Mouse (Mus musculus) fat pad, adult 2 months (tissue): ENCODE measurements around the gene Col1a1.
A peak's percentile ranks its signal among the peaks of the same experiment; 100 is the strongest.
"Not testable (repeated sequence)": the region's sequence is repeated elsewhere in the genome, so short reads cannot be mapped to it uniquely, and the experiment has no call there.

Source experiments
- DNase-seq: peaks from one replicate; pipeline ENCODE4 v3.0.0-alpha.2; 2011; ENCODE audit warnings: low read depth, low spot score; ENCODE audit errors: extremely low read depth

Col1a1 gene

DNA sequence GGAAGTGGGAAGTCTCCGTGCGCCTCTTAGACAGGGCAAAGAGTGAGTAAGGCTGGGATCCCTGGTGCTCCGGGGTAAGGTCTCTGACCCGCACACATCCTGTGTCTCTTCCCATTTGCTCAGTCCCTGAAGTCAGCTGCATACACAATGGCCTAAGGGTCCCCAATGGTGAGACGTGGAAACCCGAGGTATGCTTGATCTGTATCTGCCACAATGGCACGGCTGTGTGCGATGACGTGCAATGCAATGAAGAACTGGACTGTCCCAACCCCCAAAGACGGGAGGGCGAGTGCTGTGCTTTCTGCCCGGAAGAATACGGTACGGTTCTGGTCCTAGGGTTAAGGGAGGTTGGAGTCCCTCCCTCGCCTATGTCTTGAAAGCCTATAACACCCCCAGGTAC, 1.8 kb downstream of the Col1a1 start:
- DNase-seq, result no peak

DNA sequence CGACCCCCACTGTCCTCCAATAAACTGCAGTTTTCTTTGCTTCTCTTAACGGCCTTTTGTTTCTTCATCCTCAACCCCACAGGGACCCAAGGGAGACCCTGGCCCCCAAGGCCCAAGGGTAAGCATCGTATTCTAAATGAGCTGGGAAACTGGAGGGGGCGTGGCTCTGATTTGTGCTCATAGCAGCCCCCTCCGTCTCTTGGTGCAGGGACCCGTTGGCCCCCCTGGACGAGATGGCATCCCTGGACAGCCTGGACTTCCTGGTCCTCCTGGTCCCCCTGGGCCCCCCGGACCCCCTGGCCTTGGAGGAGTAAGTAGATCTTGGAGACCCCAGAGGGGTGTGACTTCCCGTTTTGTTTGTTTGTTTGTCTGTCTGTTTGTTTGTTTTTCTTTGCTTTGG, 2.3 kb downstream of the Col1a1 start:
- no peak for DNase-seq

DNA sequence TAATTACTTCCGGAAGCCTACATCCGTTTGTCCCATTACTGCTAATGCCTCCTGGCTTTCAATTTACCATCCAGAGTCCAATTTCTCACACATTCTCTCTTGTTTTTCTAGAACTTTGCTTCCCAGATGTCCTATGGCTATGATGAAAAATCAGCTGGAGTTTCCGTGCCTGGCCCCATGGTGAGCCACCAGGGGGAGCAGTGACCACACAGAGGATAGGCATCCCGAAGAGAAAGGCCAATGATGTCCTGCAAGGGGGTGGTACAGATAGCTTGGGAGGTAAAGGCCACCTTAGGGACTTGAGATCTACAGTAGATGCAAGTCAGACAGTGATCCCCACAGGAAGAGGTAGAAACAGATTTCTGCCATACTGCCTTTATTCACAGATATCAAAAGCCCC, 3.3 kb downstream of the Col1a1 start:
- DNase-seq, result no peak

DNA sequence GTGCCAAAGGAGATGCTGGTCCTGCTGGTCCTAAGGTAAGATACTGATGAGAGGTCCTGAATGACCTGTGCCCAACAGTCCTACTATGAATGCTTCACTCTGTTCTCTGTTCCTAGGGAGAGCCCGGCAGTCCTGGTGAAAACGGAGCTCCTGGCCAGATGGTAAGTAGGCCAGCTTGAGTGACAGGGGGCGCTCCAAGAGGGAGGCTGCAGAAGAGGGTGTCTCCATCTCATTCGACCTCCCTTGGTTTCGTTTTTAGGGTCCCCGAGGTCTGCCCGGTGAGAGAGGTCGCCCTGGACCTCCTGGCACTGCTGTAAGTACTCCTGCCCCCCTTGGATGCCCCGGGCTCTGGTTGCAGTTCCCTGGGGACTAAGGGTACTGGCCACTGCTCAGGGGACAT, 5.1 kb downstream of the Col1a1 start:
- no peak for DNase-seq

DNA sequence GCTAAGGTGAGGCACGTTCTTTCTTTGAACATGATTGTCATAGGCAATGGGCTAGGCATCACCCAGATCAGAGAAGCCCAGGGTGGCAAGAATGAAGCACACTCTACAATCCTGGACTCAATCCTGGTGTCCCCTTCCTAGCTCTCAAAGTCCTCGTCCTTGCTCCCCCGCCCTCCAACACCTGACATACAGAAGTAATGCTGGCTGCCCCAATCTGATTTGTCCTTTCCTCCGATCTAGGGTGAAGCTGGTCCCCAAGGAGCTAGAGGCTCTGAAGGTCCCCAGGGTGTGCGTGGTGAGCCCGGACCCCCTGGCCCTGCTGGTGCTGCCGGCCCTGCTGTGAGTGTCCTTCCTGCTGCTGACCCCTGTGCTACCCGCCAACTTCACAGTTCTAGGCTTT, 5.8 kb downstream of the Col1a1 start:
- DNase-seq, result no peak

DNA sequence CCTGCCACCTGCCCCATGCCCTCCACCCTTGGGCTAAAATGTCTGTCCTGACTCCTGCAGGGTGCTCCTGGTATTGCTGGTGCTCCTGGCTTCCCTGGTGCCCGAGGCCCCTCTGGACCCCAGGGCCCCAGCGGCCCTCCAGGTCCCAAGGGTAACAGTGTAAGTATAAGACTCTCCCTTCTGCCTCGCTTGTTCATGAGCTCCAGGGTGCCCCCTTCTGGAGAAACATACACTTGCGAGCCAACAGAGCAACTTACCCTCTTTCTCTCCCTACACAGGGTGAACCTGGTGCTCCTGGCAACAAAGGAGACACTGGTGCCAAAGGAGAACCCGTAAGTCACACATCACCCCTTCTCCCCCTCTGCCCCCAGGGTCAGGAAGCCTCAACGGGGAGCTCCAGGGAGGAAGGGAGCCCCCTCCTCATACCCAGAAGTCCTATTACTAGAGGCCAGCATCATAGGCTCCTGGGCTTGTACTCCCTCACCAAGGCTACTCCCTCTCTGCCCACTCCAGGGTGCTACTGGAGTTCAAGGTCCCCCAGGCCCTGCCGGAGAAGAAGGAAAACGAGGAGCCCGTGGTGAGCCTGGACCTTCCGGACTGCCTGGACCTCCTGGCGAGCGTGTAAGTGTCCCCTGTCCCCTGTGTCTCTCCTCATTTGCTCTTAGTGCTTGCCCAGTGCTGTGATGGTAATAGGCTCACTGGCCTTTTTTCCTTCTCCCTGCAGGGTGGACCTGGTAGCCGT, 6.4 kb downstream of the Col1a1 start:
- no peak for DNase-seq

DNA sequence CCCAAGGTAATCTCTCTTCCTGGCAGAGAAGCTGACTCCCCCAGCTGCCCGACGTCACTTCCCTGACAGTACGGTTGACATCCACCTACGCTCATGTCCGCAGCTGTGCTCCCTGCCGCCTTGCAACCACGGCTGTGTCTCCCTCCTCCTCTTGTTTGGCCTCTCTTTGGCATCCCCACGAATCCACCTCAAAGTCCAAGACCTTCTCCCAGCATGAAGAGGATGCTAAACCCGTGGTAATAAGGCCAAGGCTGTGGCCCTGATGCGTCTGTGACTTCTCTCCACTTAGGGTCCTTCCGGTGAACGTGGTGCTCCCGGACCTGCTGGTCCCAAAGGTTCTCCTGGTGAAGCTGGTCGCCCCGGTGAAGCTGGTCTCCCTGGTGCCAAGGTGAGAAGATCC, 7.0 kb downstream of the Col1a1 start:
- DNase-seq, result no peak

DNA sequence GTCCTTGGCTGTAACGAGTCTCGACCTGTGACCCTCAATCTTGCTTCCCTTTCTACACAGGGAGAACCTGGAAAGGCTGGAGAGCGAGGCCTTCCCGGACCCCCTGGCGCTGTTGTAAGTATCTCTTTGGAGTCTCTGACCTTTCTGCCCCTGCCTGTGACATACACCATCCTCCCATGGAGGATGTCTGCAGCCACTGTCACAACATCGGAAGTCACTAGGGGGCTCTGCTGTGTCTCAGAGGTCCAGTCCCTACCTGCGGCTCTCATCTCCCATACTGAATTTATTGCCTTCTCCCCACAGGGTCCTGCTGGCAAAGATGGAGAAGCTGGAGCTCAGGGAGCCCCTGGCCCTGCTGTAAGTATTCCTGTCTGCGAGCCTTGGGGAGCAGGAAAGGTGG, 8.3 kb downstream of the Col1a1 start:
- DNase-seq, result no peak

DNA sequence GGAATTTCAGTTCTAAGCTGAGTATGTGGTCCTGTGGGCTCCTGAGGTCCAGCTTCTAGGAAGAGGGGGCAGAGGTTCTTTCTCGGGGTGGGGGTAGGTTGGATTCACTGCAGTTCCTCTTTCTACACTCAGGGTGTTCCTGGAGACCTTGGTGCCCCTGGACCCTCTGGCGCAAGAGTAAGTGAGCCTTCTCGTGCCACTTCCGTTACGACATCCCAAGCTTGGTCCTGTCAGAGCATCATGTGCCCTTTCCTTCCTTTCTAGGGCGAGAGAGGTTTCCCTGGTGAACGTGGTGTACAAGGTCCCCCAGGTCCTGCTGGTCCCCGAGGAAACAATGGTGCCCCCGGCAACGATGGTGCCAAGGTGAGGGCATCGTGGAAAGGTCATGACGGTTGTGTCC, 9.2 kb downstream of the Col1a1 start:
- DNase-seq, result no peak

DNA sequence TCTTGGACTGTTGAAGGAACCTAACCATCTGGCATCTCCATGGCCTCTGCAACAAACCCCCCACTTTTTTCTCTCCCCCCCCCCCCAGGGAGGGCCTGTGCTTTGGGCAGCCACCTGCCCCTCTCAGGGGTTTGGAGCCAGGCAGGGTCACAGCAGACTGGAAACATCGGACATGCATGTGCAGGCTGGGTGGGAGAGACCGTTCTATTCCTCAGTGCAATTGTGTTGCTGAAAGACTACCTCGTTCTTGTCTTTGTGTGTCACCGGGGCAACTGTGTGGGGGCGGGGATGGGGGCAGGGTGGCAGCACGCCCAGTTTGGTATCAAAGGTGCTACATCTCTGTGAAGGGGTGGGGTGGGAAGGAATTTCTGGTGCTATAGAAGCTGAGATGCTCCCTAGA, 16.1 kb downstream of the Col1a1 start:
- no peak for DNase-seq

DNA sequence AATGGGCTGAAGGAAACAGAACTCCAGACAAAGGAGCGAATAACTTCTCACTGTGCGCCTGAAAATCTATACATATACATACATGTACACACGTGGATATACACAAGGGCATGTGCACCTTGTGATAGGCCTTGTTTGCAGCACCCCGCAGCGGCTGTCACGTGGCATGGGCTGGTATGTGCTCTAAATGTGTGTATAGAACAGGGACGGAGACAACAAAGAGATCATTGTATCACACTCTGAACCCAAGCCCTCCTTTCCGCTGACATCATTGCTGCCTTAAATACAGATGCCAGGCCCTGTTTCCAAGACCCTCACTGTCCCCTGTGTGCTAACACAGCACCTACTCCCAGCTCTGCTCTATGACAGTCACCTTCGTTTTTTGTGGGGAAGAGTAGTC, 19.1 kb downstream of the Col1a1 start:
- no peak for DNase-seq

DNA sequence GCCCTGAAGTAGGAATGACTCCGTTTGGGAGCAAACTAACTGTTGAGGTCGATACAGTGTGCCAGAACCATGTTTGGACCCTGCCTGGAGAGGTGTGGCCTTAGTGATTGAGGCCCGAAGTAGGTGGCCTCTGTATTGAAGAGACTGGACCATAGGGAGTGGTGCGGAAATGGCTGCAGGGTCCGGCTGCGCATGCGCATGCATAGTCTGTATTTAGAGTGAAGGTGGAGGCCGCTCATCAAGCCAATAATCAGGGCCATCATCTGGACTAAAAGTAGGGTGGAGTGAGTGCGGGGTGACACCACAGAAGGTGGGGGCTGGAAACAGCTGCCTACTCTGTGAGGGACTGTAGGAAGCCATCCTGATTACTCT, 21.7 kb downstream of the Col1a1 start:
- no peak for DNase-seq

DNA sequence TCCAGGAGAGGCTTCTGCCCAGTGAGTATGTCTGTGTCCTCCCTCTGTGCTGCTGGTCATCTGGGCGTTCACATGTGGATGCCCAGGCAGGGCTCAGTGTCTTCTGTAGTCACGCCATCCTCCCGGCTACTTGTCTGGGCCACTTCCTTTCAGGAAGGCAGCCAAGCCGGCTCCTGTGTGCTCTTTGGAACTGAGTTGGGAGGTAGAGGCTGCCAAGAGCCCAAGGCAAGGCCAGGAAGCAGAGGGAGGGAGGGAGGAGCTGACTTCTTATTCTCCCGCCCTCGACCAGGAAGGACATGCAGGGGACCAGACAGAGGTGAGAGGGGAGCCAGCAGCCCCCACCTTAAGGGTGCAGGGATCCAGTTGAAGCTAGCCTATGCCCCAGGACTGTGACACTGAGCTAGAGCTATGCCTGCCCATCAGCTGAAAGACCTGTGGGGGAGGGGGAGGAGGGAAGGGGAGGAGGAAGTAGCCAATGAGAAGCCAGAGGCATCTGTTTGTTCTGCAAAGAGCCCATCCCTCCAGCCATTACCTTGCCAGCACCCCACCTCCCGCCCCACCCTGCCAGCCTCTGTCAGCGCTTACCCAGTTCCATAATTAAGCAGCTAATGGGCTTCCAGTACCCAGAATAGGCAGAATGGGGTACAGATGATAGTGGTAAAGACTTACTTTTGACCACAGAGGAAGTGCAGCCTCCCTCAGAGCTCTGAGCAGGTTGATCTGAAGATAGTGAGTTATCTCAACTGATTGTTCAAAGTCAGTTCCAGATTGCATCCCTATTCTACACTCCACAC, 22.2 kb downstream of the Col1a1 start:
- DNase-seq, result peak; percentile 52

DNA sequence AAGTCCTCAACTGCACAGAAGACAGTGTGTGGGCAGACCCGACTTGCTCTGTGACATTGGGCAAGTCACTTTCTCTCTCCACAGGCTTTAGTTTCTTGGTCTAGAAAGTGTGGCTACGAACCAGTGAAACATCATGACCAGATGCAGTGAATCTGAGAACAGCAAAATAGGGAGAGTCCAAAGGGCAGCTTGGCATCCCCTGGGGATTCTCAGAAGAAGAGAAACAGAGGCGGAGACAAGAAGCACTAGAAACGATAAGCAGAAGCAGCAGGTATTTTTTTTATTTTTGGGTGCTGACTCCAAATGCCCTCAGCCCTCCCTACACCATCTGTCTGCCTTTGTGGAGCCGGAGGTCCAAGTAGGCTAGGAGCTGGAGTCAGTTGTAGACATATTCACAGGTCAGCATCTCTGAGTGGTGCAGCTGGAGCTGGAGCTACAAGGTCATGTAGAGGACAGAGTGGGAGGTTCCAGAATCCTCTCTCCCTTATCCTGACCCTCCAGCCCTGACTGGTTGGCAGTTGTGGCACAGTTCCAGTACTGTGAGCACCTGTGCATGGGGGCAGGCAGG, 26.6 kb downstream of the Col1a1 start:
- no peak for DNase-seq

DNA sequence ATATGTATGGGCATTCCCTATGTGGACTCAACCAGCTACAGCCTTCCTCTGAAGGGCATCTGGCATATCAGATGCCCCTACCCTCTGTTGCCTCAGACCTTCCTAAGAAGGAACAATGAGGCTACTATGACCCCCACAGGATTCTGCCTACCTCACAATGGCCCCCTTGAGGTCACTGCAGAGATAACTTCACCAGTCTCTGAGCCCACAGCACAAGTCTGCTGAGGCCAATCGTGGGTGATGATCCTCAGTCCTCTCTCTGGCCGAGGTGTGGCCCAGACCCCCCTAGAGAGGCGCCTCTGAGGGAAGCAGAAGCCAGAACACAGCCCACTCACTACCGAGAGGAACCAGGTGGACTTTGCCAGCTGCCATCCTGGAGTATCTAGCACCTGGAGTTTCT, 31.4 kb downstream of the Col1a1 start, which contains the start of gene Hils1:
TSS of gene Hils1 (plus strand) at position 175 of the 400 bp plus-strand sequence.
- no peak for DNase-seq

DNA sequence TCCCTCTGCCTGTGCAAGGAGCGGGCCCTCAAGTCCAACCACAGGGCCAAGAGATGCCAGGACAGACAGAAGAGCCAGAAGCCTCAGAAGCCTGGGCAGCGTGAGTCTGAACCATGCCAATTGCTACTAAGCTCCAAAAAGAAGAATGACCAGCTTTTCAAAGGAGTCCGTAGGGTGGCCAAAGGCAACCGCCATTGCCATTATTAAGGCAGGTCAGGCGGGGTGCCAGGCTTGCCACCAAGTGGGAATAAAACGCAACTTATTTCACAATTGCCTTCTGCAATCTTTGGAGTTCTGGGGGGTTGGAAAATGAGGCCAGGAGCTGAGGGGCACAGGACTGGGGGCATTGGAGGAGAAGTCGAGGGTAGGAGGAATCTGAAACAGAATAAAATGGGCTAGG, 32.2 kb downstream of the Col1a1 start:
- DNase-seq, result no peak

DNA sequence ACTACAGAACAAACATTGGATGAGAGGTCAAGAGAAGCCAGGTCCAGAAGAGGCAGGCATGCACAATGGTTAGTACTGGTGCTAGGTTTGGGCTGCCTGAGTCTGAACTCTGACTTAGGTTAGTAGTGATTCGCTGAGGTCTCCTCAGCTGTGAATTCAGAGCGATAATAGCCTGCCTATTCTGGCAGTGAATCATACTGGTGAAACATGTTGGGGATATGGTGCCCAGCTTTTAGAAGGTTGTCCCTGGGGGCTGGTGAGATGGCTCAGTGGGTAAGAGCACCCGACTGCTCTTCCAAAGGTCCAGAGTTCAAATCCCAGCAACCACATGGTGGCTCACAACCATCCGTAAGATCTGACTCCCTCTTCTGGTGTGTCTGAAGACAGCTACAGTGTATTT, 33.7 kb downstream of the Col1a1 start:
- not testable (repeated sequence) for DNase-seq

DNA sequence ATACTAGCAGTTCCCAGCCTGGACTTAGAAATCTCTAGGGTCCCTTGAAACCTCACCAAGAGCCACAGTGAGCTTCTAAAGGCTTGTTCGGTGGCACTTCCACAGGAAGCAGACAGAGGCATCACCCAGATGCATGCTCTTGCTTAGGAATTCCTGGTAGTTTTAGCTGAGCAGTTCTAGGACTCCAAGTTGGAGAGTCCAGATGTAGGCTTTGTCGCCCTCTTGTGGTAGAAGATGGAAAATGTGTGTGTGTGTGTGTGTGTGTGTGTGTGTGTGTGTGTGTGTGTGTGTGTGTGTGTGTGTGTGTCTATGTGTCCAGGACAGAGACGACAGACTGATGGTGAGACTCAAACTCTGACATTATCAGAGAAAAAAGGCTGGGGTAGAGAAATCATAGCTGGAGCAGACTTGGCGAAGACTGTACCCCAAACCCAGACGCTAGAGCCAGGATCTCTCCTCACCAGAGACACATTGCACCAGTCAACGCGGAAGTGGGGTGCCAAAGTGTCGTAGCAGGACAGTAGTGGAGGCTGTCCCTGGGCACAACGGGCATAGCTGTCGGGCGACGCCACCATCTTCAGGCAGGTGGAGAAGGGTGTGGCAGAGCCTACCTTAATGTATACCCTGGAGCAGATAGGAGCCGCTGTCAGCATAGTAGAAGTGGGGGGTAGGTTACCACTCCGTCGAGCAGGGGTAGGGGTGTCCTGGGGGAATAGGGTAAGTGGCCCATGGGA, 34.4 kb downstream of the Col1a1 start:
- DNase-seq, result no peak

DNA sequence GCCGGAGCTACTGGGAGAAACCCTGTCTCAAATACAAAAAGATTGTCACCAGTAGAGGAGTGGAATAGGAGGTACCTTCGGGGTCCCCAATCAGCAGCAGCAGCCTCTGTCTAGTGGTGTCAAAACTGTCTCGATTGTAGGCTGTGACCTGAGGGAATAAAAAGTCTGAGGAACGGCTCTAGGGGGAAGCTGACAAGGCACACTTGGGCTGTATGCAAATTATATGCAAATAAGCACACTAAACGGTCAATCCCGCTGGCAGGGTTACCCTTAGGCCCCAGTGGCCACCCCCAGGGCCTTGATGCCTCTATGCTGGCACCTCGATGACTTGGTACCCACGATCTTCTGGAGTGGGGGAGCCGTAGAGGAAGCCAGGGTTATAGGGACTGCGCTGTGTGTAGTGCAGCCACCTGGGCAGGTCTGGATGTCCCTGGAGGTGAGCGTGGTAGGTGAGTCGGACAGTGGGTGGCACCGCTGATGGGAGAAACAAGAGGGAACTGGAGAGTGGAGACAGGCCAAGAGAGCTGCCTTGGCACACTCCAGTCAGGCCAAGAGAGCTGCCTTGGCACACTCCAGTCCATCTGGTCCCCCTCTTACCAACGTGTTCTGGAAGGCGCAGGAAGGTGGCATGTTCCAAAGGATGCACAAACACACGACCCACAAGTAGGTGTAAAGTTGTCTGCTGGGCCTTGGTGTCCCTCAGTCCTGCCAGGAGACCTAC, 36.0 kb downstream of the Col1a1 start:
- no peak for DNase-seq

DNA sequence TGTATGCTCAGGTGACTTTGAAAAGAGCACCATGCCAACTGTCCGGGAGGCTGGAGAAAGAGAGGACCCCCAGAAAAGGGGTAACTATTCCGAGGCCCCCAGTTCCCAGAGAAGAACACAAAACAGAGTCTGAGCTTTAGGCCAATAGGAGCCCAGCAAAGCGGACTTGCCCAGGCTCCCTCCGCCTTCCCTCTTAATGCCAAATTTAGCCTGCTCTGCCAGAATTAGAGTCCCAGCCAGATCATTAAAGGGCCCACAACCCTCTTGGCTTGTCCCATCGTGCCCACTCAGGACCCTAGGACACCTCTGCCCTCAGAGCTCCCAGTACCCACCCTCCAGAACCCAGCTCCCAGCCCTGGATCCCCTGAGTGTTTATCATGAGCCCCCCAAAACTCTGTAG, 36.9 kb downstream of the Col1a1 start:
- no peak for DNase-seq

DNA sequence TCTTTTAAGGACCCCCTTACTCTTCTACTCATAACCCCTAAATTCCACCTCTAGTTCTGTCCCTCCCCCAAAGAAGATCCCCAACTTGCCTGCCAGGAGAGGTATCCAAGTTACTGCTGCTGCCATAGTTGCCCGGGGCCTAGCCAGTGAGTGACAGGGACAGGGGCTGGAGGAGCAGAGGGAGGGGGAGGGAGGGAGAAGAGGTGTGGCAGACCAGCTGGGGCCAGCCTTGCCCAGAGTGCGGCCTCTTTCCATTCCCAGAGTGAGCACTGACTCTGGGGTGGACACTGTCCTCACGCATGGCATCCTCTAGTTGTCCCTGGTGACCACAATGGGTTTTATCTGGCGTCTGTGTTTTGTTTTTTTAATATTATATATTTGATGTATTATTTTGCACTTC, 37.3 kb downstream of the Col1a1 start:
- DNase-seq, result no peak
